Mouse (Mus musculus) small intestine, adult 2 months (tissue): Measurements from ENCODE around the gene Fndc11. TPM values are rescaled to one million over a fixed set of nuclear protein-coding genes. Genes with fewer than 3 reads are reported as not detected.

Experiments used
- H3K27ac ChIP-seq: fragments of 200-500 bp; 2 replicates; pipeline ENCODE4 v1.5.1; 2012; ENCODE audit warnings: low read depth, low read length, control low read depth, inconsistent platforms; ENCODE audit not compliant: insufficient read depth
- H3K27me3 ChIP-seq: fragments of 200-500 bp; 2 replicates; pipeline ENCODE4 v1.6.1; 2012; ENCODE audit warnings: mild to moderate bottlenecking, moderate library complexity, low read length, inconsistent platforms; ENCODE audit not compliant: control insufficient read depth, insufficient read depth
- H3K36me3 ChIP-seq: fragments of 200-500 bp; 2 replicates; pipeline ENCODE4 v1.6.1; 2012; ENCODE audit warnings: mild to moderate bottlenecking, low read length, control low read depth, inconsistent platforms; ENCODE audit not compliant: control insufficient read depth, insufficient read depth
- H3K4me1 ChIP-seq: fragments of 200-500 bp; 2 replicates; pipeline ENCODE4 v1.6.1; 2012; ENCODE audit warnings: low read length, inconsistent platforms, mixed read lengths; ENCODE audit not compliant: control insufficient read depth, insufficient read depth, insufficient read length
- H3K4me3 ChIP-seq: fragments of 200-500 bp; 2 replicates; pipeline ENCODE4 v1.5.1; 2012; ENCODE audit warnings: low read depth, mild to moderate bottlenecking, control low read depth, inconsistent platforms, low read length, moderate library complexity
- CTCF ChIP-seq: fragments of 200-500 bp; IDR thresholded peaks from 2 replicates; pipeline ENCODE4 v1.5.1; 2012; ENCODE audit warnings: low read depth, mild to moderate bottlenecking, control low read depth, inconsistent platforms, low read length, moderate library complexity, mixed read lengths; ENCODE audit not compliant: insufficient replicate concordance, insufficient read length; ENCODE audit errors: extremely low read depth
- POLR2A ChIP-seq: fragments of 200-500 bp; IDR thresholded peaks from 2 replicates; pipeline ENCODE4 v1.6.1; 2012; ENCODE audit warnings: low read depth, mild to moderate bottlenecking, control low read depth, inconsistent platforms, low read length, moderate library complexity
- WGBS: fragments of 180-500 bp; shearing (Covaris S2); methylation state at CpG from one replicate; pipeline ENCODE4 v1.1.7; 2018; 5-methylcytosine and 5-hydroxymethylcytosine counted together
- polyA plus RNA-seq: library from polyadenylated mRNA; depleted of rRNA; stranded (reverse); fragments of >200 nt; gene quantifications from 2 replicates; pipeline ENCODE4 v1.2.3, GENCODE M21; 2012; rRNA removed

Gene Fndc11
- polyA plus RNA-seq, 1 experiment, result 0.53 TPM

DNA sequence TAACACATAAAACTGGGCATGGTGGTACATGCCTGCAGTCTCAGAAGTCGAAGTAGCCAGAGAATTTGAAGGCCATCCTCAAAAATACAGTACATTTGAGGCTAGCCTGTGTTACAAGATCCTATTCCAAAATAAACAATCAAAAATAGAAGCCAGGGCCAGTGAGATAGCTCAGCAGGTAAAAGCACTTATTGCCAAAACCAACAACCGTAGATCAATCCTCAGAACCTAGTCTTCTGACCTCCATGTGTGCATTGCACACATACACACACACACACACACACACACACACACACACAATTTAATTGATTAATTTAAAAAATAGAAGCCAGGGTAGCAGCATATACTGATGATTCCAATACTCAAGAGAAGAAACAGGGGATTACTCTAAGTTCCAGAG lies 47.0 kb downstream of the Fndc11 start:
- no peaks in the 10 kb centered on the region for H3K4me1 ChIP-seq
- H3K36me3 ChIP-seq, result peaks cover 55% of the 10 kb centered on the region
- H3K27ac ChIP-seq, result no peak overlapping the region
- H3K27me3 ChIP-seq, result no peaks in the 10 kb centered on the region
- no peak overlapping the region for H3K4me3 ChIP-seq
- 93% methylated on average over 2 of the region's 2 CpGs for WGBS
- no peak for TF ChIP-seq CTCF
- TF ChIP-seq POLR2A, result no peak

DNA sequence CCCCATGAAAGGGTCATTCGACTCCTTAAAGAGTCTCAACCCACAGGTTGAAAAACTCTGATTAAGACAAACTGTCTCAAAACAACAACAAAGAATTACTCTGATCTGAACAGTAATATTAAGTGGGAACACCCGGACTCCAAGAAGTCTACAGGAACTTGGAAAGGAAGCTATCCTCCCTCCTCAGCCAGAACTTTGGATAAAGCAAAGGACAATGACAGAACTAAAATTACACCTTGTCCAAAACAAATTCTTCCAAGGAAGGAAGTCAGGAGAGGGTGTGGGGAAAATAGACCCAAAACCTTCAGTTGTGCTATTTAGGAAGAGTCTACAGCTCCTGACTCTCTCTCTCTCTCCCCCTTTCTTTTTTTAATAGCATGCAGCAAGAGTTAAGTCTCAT lies 52.3 kb downstream of the Fndc11 start:
- Histone ChIP-seq H3K36me3 (peaks cover 41% of the 10 kb centered on the region), H3K27ac (no peak overlapping the region), H3K4me3 (no peak overlapping the region), H3K27me3 (no peaks in the 10 kb centered on the region), H3K4me1 (no peaks in the 10 kb centered on the region)
- no peak for TF ChIP-seq CTCF
- TF ChIP-seq POLR2A, result no peak
- WGBS, result 91% methylated on average over 2 of the region's 2 CpGs

Other genes with a start within 250 kb of the Fndc11 start
- gene Col20a1, start 233.5 kb upstream of the Fndc11 start, polyA plus RNA-seq, result 1.5 and 2.9 TPM in 2 replicates
- gene Chrna4, start 176.5 kb upstream of the Fndc11 start, polyA plus RNA-seq, result 0.04 TPM in 2 replicates
- 0.29 and 0.51 TPM in 2 replicates for gene Kcnq2, start 84.7 kb upstream of the Fndc11 start, polyA plus RNA-seq
- 1.6 and 3.4 TPM in 2 replicates for gene Eef1a2, start 63.0 kb upstream of the Fndc11 start, polyA plus RNA-seq
- gene Ppdpf, start 32.8 kb upstream of the Fndc11 start, polyA plus RNA-seq, result 98.4 and 174 TPM in 2 replicates
- gene Ptk6, start 17.2 kb upstream of the Fndc11 start, polyA plus RNA-seq, result 6.2 and 9.5 TPM in 2 replicates
- 0.56 and 0.93 TPM in 2 replicates for gene Srms, start 6.8 kb upstream of the Fndc11 start, polyA plus RNA-seq
- gene Helz2, start 22.0 kb downstream of the Fndc11 start, polyA plus RNA-seq, result 36.1 and 67.3 TPM in 2 replicates
- 14.0 and 29.1 TPM in 2 replicates for gene Gmeb2, start 68.0 kb downstream of the Fndc11 start, polyA plus RNA-seq
- 0.90 and 1.3 TPM in 2 replicates for gene Stmn3, start 94.5 kb downstream of the Fndc11 start, polyA plus RNA-seq
- gene Rtel1, start 99.7 kb downstream of the Fndc11 start, polyA plus RNA-seq, result 16.4 and 24.7 TPM in 2 replicates
- 15.7 and 20.7 TPM in 2 replicates for gene Zgpat, start 144.9 kb downstream of the Fndc11 start, polyA plus RNA-seq
- gene Arfrp1, start 145.4 kb downstream of the Fndc11 start, polyA plus RNA-seq, result 15.8 and 23.5 TPM in 2 replicates
- gene Lime1, start 160.1 kb downstream of the Fndc11 start, polyA plus RNA-seq, result 53.5 and 89.8 TPM in 2 replicates
- 1.5 and 1.6 TPM in 2 replicates for gene Zbtb46, start 239.4 kb downstream of the Fndc11 start, polyA plus RNA-seq